In genomic region chr1:177039093-177039674, GRCm38 (mm10) we compare ENCODE assay signal across 23 mouse cellular contexts.
DNase-seq lines count a peak whose midpoint lies in the region; ATAC-seq and TF ChIP-seq lines count a peak whose summit lies in the region.
"Had no signal": no experiment of that assay in that cellular context is flagged by ENCODE, and none has a peak within 500 bp of the region (broad histone marks: within the 10 kb centered on the region; RNA-seq: fewer than 3 reads in every experiment).

No protein-coding gene starts in this region.

- TF ChIP-seq POLR2A in liver, adult 2 months (IDR thresholded peaks at IDR 0.05; ENCODE audit: extremely low read depth, insufficient read depth, low read length): no peak
- no peak for TF ChIP-seq POLR2A in brain, embryonic 14.5 days (IDR thresholded peaks at IDR 0.05; ENCODE audit: borderline replicate concordance, extremely low read depth, insufficient read depth, insufficient read length, poor library complexity, severe bottlenecking)

- H3K9me3 ChIP-seq in hindbrain, embryonic 10.5 days: no peaks in the 10 kb centered on the region
- no peaks in the 10 kb centered on the region for H3K9me3 ChIP-seq in hindbrain, embryonic 16.5 days (ENCODE audit: control insufficient read depth, low read length)
- H3K9me3 ChIP-seq: embryonic facial prominence, embryonic 12.5 days; G1E; kidney, embryonic 15.5 days; liver, embryonic 13.5 days; midbrain, embryonic 10.5 days had no signal

- peaks cover 5% of the 10 kb centered on the region for H3K36me3 ChIP-seq in hindbrain, embryonic 10.5 days
- H3K36me3 ChIP-seq in hindbrain, embryonic 16.5 days (ENCODE audit: control insufficient read depth, insufficient read depth, low read length): no peaks in the 10 kb centered on the region
- H3K36me3 ChIP-seq in liver, adult 2 months (ENCODE audit: control insufficient read depth, insufficient read depth, low read length): no peaks in the 10 kb centered on the region
- H3K36me3 ChIP-seq: embryonic facial prominence, embryonic 12.5 days; G1E; kidney, embryonic 15.5 days; liver, embryonic 13.5 days had no signal

- no peak for ATAC-seq in hindbrain, embryonic 16.5 days
- ATAC-seq: inflammation-experienced regulatory T-cells, adult 6 months had no signal

- no peak overlapping the region for H3K4me2 ChIP-seq in hindbrain, embryonic 16.5 days (ENCODE audit: low read length)
- H3K4me2 ChIP-seq: embryonic facial prominence, embryonic 12.5 days; kidney, embryonic 15.5 days; liver, embryonic 13.5 days had no signal

- no peak overlapping the region for H3K4me3 ChIP-seq in hindbrain, embryonic 10.5 days
- no peak overlapping the region for H3K4me3 ChIP-seq in hindbrain, embryonic 16.5 days (ENCODE audit: low read length)
- H3K4me3 ChIP-seq in liver, adult 2 months (ENCODE audit: insufficient read depth, low read depth, low read length): no peak overlapping the region
- H3K4me3 ChIP-seq: embryonic facial prominence, embryonic 12.5 days; erythroblast, embryonic 14.5 days; kidney, embryonic 15.5 days; liver, embryonic 13.5 days; midbrain, embryonic 10.5 days had no signal

- 77% methylated on average over 6 of the region's 6 CpGs for WGBS in hindbrain, embryonic 10.5 days
- 64% methylated on average over 6 of the region's 6 CpGs for WGBS in hindbrain, embryonic 16.5 days
- 82% methylated on average over 6 of the region's 6 CpGs for WGBS in liver, adult 2 months

- H3K27ac ChIP-seq in hindbrain, embryonic 10.5 days: peak overlapping the region; percentile 29; the same call in 1 of the 2 replicates
- no peak overlapping the region for H3K27ac ChIP-seq in hindbrain, embryonic 16.5 days (ENCODE audit: low read depth, low read length)
- no peak overlapping the region for H3K27ac ChIP-seq in liver, adult 2 months (replicated peaks; ENCODE audit: insufficient read depth, low read depth, low read length)
- H3K27ac ChIP-seq: embryonic facial prominence, embryonic 12.5 days; kidney, embryonic 15.5 days; liver, embryonic 13.5 days had no signal

- H3K9ac ChIP-seq in hindbrain, embryonic 16.5 days (ENCODE audit: low read depth, low read length): no peak overlapping the region
- H3K9ac ChIP-seq in liver, adult 2 months (ENCODE audit: low read depth, low read length): no peak overlapping the region
- H3K9ac ChIP-seq: embryonic facial prominence, embryonic 12.5 days; kidney, embryonic 15.5 days; liver, embryonic 13.5 days had no signal

- H3K27me3 ChIP-seq in hindbrain, embryonic 10.5 days (ENCODE audit: insufficient read depth, poor library complexity, severe bottlenecking): no peaks in the 10 kb centered on the region
- no peaks in the 10 kb centered on the region for H3K27me3 ChIP-seq in hindbrain, embryonic 16.5 days (replicated peaks; ENCODE audit: control insufficient read depth, insufficient read depth, low read length)
- no peaks in the 10 kb centered on the region for H3K27me3 ChIP-seq in liver, adult 2 months (ENCODE audit: control insufficient read depth, insufficient read depth, low read length)
- H3K27me3 ChIP-seq: embryonic facial prominence, embryonic 12.5 days; kidney, embryonic 15.5 days; liver, embryonic 13.5 days had no signal

- no peak for DNase-seq in hindbrain, embryonic 10.5 days (ENCODE audit: low spot score)
- DNase-seq in liver, adult 2 months (ENCODE audit: extremely low read depth, low read depth, low spot score): peak; percentile 8
- no peak for DNase-seq in liver
- DNase-seq in brain, embryonic 14.5 days (ENCODE audit: low read depth): peak; percentile 89
- peak; percentile 59 for DNase-seq in layer of hippocampus, adult 9-10 months (ENCODE audit: low spot score)
- no peak for DNase-seq in kidney, postnatal 25 days
- DNase-seq: adrenal gland, postnatal 10 days; cerebellum, adult 11 months; cerebellum, postnatal 10 days; gastrocnemius, postnatal 14 days; heart, adult 18-20 months; heart, postnatal 36 days; liver, embryonic 13.5 days; lung, postnatal 4 days; retina, postnatal 1 day; thymus, postnatal 36 days had no signal

- no peaks in the 10 kb centered on the region for H3K79me2 ChIP-seq in liver, adult 2 months (ENCODE audit: control insufficient read depth, insufficient read depth, low read length)

- no peak for TF ChIP-seq CTCF in liver, adult 2 months (IDR thresholded peaks at IDR 0.05; ENCODE audit: low read depth, low read length)
- TF ChIP-seq CTCF in brain, embryonic 14.5 days (IDR thresholded peaks at IDR 0.05; ENCODE audit: borderline replicate concordance, extremely low read depth, insufficient read depth, insufficient read length): no peak

- H3K4me1 ChIP-seq in hindbrain, embryonic 10.5 days (replicated peaks): peaks cover 16% of the 10 kb centered on the region
- no peaks in the 10 kb centered on the region for H3K4me1 ChIP-seq in hindbrain, embryonic 16.5 days (ENCODE audit: control insufficient read depth, insufficient read depth, low read depth, low read length)
- no peaks in the 10 kb centered on the region for H3K4me1 ChIP-seq in liver, adult 2 months (ENCODE audit: control insufficient read depth, insufficient read depth, low read length)
- H3K4me1 ChIP-seq: embryonic facial prominence, embryonic 12.5 days; kidney, embryonic 15.5 days; liver, embryonic 13.5 days had no signal

Comparison
In these comparisons a context has a peak if more than half of its experiments do, and no peak if none do; other contexts are left out.
1. DNase-seq: peak in liver, adult 2 months (single experiment), brain, embryonic 14.5 days (single experiment) and layer of hippocampus, adult 9-10 months (single experiment); none in hindbrain, embryonic 10.5 days (single experiment), liver (single experiment) and kidney, postnatal 25 days (0 of 2).